Mouse (Mus musculus) common myeloid progenitor, adult 5-6 weeks (primary cell): Measurements from ENCODE around the gene Prr5l. TPM values are rescaled to one million over a fixed set of nuclear protein-coding genes. Genes with fewer than 3 reads are reported as not detected.
A peak's percentile ranks its signal among the peaks of the same experiment; 100 is the strongest.

Experiments
- ATAC-seq: replicated peaks from 2 replicates; pipeline ENCODE4 v1.8.0; 2016; ENCODE audit warnings: low read depth, mild to moderate bottlenecking, moderate TSS enrichment, inconsistent platforms; ENCODE audit not compliant: poor library complexity, severe bottlenecking
- total RNA-seq: library from RNA; stranded (forward); fragments of 200-1000, 187-1606 nt; gene quantifications from 2 replicates; pipeline ENCODE4 v1.2.3, GENCODE M21; 2017

Prr5l gene
- total RNA-seq, 1 experiment from 2014 or later = 0.05 TPM

DNA sequence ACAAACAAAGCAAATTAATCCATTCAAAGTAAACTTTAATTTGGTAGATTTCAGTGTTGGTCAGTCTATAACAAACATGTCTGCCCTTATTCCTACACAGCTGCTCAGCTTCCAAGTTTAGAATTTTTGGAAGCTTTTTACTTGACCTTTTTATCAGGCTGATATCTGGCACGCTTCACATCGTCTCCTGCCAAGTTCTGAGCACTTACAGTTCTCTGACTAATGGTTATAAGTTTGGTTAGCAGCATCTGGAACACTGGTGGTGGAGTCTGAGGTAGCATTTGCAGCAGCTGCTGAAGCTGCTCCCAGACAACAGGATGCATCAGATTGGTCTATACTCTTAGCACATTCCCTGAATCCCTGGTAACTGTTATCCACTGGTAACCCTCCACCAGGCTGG is 1.5 kb upstream of the Prr5l start:
- ATAC-seq = no peak

DNA sequence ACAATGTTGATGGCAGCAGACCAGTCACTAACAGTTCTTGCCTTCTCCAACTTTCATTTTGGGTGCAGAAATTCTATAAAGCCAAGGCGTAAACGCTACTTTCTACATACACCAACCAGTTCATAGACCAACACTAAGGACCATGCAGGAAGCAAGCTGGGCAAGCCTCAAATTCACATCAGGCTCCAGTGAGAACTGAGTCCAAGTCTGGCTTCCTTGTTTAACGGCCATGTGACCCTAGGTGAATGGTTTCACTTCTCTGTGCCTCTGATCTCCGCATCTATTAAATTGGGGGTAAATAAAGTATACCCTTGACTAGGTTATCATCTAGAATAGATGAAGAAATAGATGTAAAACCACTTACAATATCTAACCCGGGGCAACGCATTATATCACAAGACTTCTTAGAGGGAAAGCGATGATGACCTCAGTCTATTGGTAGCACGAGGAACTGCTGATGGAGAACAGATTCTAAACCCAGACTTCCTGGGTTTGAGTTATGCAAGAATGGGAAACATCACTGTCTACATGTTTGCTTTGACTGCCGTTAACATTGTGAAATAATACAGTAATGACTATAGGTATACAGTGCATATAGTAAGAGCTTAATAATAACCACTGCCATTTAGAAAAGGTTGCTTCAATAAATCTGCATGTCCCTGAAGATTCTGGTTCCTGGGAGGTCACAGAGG is 1.2 kb downstream of the Prr5l start:
- peak; percentile 43 for ATAC-seq

DNA sequence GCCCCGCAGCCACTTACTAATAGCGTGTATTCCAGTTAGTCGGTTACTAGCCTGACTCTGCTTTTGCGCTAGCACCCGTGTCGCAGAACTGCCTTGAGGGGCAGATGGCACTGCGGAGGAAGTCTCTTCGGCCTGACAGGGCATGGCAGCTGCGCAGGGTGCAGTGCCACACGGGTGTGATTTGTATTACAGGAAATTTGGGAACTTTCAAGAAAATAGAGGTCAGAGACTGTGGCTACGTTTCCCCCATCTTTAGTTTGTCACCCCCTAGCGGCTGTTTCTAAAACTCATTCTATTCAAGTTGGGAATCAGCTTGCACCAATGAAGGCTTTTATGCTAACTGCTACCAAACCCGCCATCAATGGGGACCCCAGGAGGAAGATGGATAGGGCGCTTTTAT is 11.6 kb downstream of the Prr5l start:
- peak; percentile 85 for ATAC-seq

DNA sequence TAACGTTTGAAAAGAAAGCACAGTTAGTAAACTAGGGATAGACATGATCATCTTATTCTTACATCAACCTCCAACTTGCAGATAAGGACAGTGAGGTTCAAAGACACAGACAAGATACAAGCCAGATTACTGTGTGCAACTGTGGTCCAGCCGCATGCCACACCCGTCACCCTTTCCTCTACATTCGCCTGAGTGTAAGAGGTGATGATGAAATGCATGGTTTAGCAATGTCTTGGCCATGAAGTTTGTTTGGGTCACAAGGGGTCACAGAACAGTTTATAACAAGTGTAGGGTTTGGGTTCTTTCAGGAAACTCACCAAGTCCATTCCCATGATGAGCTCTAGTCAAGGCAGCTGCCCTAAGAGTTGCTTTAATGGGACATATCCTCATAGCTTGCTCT is 14.1 kb downstream of the Prr5l start:
- no peak for ATAC-seq

DNA sequence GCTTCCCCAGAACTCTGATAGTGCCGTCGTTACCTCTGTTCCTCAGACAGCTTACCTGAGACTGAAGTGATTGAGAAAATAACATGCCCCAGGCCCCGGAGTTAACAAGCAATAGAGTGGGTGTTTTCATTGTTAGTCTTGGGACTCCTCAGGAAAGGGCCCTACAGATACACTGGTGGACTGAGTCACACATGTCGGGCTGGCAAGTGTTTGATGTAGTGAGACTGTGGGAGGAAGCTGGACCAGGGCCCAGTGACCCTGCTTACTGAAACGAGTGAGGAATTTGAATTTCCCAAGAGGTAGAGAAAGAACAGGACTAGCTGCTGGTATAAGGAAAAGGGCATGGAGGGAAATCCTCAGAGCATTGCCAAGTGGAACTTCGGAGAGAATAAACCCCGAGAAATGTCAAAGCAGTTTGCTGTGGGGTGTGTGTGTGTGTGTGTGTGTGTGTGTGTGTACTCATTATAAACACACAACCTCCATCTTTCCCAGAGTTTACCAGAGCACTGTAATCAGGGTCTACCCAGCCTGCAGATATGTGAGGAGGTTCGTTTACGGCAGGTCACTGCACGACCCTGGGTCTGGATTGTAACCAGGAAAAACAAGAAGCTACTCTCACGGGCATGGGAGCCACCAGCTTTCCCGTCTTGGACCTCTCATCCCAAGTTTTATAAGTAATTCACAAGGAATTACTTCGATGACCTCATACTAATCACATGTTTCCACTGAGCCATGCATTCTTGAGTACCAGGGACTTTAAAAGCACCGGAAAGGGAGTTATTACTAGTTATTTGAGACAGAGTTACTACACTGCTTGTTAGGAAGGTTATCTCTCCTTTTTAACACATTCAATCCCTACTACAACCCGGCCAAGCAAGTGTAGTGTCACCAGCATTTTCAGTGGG is 20.4 kb downstream of the Prr5l start:
- ATAC-seq = no peak

DNA sequence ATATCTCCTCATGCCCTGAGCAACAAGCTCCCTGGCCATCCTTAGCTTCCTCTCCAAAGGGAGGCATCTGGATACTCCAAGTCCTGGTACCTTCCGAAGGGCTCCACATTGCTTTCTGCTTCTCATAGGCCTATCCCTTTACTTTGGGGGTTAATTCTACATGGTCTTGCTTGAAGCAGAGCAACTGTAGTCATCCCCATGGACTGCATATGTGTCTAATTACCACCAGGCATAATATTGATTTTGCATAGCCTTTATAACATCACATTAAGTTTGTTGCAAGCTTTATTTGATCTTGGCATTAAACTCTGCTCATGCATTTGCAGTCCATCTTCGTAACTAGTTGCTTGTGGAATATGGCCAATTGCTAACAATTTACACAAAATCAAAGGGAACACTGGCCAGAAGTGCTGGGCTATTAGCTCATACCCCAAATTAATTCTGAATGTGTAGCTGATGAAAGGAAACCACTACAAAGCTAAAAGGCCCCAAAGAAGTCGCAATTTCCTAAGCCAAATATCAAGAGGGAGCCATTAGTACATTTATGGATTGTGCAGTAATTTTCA is 21.8 kb downstream of the Prr5l start:
- ATAC-seq = no peak

DNA sequence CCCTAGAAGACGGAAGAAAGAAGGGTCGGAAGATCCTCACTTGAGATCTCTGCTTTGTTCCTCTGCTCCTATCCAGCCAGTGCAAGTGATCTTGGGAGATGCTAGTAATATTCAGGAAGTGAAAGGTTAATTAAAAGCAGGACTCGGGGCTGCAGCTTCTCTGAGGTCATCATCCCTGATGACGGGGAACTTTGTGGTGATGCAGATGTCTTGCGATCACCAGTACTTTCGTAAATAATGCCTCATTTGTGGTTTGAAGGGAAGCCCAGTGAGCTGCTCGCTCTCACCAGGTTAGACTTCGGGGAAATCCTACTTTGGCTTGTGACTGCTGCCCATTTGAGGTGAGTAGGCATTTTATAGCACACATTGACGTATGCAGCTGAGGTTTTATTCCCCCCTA is 26.7 kb downstream of the Prr5l start:
- no peak for ATAC-seq

DNA sequence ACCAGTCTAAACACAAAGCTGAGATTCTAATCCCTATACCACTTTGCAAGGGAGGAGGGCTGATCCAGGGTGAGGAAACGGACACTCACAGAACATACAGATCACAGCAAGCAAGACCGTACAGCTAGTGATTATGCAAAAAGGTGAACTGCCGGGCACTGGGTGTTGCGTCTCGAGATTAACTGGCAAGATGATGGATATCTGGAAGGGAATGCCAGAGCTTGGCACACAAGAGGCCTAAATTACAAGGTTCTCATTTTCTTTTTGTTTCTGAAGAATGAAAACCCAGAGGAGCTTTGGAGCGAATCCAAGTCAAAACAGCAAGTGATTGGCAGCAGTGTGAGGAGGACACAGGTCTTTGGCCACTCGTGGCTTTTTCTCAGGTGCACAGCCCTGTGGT is 28.0 kb downstream of the Prr5l start:
- ATAC-seq = no peak

DNA sequence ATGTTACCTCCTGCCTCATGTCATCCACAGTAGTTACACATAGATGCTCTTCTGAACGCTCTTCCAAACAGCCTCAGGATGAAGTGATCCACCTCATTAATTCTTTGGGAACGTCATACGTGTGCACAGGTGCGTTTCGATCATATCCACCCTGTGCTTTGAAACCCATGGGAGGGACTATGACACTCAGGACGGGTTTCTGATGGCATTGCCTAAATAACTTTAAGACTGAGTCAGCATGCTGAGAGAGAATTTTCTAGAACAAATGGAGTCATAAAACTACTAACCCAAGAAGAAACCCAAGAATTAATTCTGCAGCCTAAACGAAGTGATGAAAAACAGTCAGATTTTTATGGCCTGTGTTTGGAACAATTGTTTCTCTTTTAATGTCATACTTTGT is 40.1 kb downstream of the Prr5l start:
- no peak for ATAC-seq

DNA sequence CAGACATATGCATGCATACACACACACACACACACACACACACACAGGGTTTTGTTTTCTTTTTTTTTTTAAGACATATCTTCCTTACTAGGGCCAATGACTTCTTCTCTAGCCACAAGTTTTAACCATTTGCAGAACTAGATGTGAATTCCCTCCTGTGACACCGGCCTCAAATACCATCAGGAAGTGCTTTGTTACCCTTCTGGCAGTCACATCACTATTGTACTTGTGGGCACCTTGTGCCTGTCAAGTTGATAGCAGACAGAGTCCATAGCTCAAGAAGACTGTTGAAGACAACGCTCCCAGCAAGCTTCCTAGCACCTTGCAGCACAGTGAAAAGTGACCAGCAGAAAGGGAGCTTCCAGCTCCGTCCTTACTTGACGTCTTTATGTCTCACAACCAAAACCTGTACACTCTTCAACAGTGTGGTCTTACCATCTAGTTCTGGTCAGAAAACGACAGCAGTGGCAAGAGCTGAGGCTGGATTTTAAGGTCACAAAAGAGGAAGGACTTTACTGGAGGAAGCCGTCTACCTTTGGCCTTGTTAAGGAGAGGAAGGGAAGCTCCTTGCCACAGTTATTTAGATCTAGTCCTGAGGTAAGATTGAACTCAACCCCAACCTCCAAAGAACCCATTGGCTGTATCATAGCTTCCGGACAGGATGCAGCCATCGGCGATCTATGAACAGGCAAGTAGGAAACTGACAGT is 47.9 kb downstream of the Prr5l start:
- ATAC-seq = peak; percentile 66

DNA sequence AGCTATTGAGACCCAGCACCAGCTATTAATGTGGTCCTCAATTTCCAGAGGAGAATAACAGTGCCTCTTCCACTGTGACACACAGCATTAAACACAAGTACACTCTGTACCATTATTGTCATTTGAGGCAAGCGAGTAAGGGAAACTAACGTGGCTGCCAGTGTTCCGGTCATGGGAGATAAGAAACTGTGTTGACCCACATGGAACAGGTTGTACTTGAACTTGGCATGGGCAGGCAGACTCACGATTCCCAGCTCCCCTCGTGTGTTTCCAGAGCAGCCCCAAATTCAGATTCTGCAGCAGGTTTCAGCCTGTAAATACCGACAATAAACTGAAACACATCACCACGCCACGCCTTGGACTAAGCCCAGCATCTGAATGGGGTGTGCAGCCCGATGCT is 50.5 kb downstream of the Prr5l start:
- no peak for ATAC-seq

DNA sequence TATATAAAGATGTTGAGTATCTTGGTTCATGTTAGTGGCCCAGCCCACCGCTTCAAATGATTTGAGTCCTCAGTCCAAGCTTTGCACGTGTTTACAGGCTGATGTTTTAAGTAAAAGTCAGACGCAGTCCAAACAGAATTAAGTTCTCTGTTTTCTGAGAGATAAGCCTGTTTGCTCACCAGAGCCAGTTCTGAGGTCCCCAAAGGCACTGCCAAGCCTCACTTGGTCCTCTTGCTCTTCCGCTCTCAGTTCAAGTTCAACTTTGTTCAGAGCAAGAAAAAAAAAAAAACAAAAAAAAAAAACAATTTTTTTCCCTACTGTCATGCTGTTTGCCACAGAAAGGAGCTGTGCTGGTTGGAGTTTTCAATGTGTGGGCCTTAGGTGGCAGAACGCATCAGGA is 51.0 kb downstream of the Prr5l start:
- ATAC-seq = no peak

DNA sequence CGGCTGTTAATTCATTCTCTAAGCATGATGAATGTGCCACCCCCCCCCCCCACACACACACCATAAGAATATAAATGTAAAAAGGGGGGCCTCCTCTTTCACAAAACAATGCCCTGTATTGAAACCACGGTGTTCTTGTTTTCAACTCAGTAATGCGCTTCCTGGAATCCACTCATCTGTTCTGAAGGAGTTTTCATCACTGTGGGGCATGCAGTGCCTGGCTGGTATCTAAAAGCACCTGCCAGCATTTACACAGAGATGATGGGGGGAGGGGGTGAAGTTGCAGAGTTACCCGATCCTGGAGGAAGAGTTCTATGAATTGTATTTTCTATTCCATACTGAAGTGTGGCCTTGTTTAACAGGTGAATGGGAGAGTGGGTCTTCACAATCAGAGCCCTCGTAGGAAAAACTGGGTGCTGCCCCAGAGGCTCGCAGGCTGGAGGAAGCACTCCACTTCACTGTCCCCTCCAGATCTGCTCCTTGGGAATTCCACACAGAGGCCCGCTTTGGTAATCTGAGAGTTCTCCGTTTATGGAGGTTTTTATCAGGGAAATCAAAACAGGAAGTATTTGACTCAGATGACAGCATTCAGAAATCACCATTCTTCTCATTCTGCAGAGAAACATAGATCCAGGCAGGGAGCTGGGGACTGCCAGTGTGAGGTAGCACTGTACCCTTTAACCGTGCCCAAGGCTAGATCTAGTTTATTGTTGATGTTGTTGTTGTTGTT is 52.5 kb downstream of the Prr5l start:
- no peak for ATAC-seq

DNA sequence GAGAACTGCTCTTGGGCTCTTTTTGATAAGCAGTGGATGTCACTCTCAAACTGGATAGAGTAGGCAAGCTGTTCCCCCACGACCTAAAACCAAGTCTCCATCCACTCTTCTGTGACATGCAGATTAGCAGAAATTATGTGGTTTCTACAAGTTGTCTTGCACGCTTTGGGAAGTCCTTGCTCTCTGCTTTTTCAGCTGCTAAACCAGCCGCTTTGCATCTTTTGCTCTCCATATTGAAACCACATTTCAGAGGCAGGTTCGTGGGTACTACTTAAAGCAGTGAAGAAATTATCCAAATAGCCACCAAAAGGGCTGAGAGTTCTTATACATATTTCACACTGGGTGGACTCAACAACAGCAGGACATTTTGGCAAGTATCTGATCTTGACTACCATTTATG is 53.8 kb downstream of the Prr5l start:
- ATAC-seq = no peak

DNA sequence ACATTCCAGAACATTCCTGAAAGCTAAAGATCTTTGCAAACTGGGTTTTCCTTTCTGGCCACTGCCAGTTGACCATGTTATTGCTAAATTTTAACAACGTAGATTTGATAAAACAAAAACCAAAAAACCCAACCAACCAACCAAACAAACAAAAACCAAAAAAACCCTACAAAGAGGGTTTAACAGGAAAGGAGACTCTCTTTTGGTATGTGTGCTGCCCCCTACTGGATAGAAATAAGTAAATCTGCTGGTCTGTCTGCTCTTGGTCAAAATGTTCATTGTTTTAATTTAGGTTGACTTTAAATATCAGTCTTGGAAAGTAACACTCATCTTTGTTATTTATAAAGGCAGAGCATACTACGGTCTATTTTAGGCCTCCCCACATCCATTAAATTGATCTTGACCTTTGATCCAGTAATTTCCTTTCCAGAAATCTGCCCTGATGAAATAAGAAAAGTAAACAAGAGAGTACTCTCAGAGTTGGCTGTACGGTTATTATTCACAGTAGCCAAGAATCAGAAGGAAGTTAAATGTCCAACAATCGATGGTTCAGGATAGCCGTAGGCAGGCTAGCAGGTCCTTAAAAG is 54.7 kb downstream of the Prr5l start:
- peak; percentile 71 for ATAC-seq

DNA sequence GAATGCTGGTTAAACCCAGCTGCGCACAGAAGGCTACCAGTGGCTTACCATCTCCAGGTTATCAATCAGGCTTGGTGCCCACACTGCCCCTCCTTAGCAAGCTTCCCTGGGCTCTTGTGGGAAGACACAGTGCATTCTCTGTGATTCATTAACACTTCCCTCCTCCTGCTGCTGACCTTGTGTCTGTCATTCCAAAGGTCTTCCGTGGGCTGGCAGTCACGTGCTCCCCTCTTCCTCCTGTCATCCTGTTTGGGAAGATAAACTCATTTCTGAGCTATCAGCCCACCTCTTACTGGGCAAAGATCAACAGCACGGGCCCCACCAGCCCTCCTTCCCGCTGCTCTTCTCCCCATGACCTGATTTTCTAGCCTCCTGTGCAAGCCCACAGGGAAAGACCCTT is 55.2 kb downstream of the Prr5l start:
- no peak for ATAC-seq

DNA sequence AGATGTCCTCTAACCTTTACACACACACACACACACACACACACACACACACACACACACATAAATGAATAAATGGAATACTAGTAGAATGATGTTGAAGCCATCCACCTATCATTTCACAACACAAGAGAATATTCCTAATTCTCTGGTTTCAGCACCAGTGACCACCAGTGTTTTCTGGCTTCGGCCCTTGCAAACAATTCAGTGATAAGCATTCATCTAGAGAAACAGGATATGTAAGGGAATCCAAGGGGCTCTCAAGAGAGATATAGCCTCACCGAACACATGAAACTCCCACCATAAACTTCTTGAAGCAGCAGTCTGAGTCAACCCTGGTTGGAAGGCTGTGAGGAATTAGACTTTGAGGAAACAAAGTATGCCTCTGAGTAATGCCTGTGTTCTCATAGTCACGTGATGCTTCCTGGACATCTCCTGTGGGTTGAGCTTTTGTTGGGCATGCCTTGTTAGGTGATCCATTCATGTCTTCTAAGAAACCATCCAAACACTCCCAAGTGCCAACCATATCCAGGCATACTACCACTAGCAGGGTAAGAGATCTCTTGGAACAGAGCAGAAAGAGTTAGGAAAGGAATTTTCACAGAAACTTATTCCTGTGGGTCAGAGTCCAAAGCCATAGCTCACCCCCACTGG is 55.8 kb downstream of the Prr5l start:
- ATAC-seq = no peak

DNA sequence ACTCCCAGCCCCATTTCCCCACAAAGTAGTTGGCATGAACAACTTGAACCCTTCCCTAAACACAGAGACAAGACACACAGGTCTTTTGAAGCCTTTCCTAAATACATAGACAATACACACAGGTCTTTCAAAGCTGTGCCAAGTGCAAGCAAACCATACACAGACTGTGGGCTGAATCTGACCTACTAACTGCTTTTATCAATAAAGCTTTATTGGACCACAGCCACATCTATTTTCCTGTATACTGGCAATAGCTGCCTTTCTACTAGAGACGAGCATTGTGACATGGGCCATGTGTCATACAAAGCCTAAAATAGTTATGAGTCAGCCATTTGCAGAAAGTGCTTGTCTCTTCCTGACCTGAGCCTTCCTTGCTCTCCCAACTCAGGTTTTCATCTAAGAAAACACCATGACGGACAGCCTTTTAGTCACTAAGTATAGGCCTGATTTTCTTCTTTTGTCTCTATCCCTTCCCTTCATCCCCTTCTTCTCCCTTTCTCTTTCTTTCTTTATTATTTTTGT is 56.6 kb downstream of the Prr5l start:
- no peak for ATAC-seq
